ENCODE assay signal across 9 mouse cellular contexts in genomic region chr12:8489098-8489497, GRCm38 (mm10).
"Had no signal": no experiment of that assay in that cellular context is flagged by ENCODE, and none has a peak within 500 bp of the region (broad histone marks: within the 10 kb centered on the region; RNA-seq: fewer than 3 reads in every experiment).

No protein-coding gene starts in this region.

- DNase-seq: liver; liver, embryonic 13.5 days; thymus, adult 2 months; thymus, postnatal 25 days had no signal

- H3K4me1 ChIP-seq: liver, embryonic 13.5 days had no signal

- H3K9ac ChIP-seq: limb, embryonic 12.5 days; liver, embryonic 13.5 days; liver, postnatal 0 days; stomach, embryonic 15.5 days had no signal

- H3K27me3 ChIP-seq: limb, embryonic 12.5 days; liver, embryonic 13.5 days; stomach, embryonic 15.5 days had no signal

- H3K36me3 ChIP-seq: limb, embryonic 12.5 days; liver, embryonic 13.5 days; stomach, embryonic 15.5 days had no signal

- H3K4me2 ChIP-seq: limb, embryonic 12.5 days; liver, embryonic 13.5 days; stomach, embryonic 15.5 days had no signal

- H3K27ac ChIP-seq: limb, embryonic 12.5 days; liver, embryonic 13.5 days had no signal

- H3K4me3 ChIP-seq: layer of hippocampus, adult 2 months; limb, embryonic 12.5 days; liver, embryonic 13.5 days; stomach, embryonic 15.5 days had no signal

- H3K9me3 ChIP-seq: limb, embryonic 12.5 days; liver, embryonic 13.5 days; stomach, embryonic 15.5 days had no signal

- ATAC-seq: inflammation-experienced regulatory T-cells, adult 6 months had no signal
